Mouse (Mus musculus): ENCODE data around the gene Lca5l.

GRCm38 (mm10) chr16:96191531-96192506 is at the start of gene Lca5l:
- TF ChIP-seq CTCF (IDR thresholded peaks at IDR 0.05; ENCODE audit: low read depth, low read length) (no peak), POLR2AphosphoS5 (IDR thresholded peaks at IDR 0.05; ENCODE audit: insufficient replicate concordance, low read depth, low read length) (no peak), GATA1 (IDR thresholded peaks at IDR 0.05; ENCODE audit: borderline replicate concordance, low read length) (no peak), TAL1 (conservative IDR thresholded peaks at IDR 0.05; ENCODE audit: low read depth, low read length) (no peak), GATA2 (IDR thresholded peaks at IDR 0.05; ENCODE audit: borderline replicate concordance, low read depth, low read length) (no peak)
